Mouse (Mus musculus): Measurements from ENCODE around the gene Gm42420.

GRCm38 (mm10) chr6:39574951-39575350 lies 10.6 kb upstream of the Gm42420 start:
- no peak for TF ChIP-seq CTCF (IDR thresholded peaks at IDR 0.05; ENCODE audit: insufficient read depth, low read length)
- TF ChIP-seq POLR2A (IDR thresholded peaks at IDR 0.05; ENCODE audit: borderline replicate concordance, extremely low read depth, low read depth, low read length): no peak
